Mouse (Mus musculus) C2C12 (cell line): Measurements from ENCODE around the gene Cog3.

Experiments
- CTCF ChIP-seq: IDR thresholded peaks from one replicate; pipeline ENCODE4 v1.5.1; 2011; ENCODE audit not compliant: control insufficient read depth, insufficient read depth, insufficient read length
- MYOG ChIP-seq: IDR thresholded peaks from one replicate; pipeline ENCODE4 v1.6.1; 2011; ENCODE audit not compliant: control insufficient read depth, insufficient read length; ENCODE audit errors: extremely low read depth

- no peak for TF ChIP-seq MYOG
- no peak for TF ChIP-seq CTCF
Observed at GRCm38 (mm10) chr14:75735597-75735996, 18.7 kb downstream of the Cog3 start.
